Mouse (Mus musculus): ENCODE data around the gene Mfsd2a.

GRCm38 (mm10) chr4:122922841-122923240, 38.1 kb downstream of the Mfsd2a start:
- no peak for TF ChIP-seq POLR2A (IDR thresholded peaks at IDR 0.05; ENCODE audit: borderline replicate concordance, extremely low read depth, low read depth, low read length)
- TF ChIP-seq CTCF (IDR thresholded peaks at IDR 0.05; ENCODE audit: insufficient read depth, low read length): no peak

Measured in lung, adult 2 months (tissue).